Comparison of ENCODE assay signal across 9 mouse cellular contexts in the genomic region with DNA sequence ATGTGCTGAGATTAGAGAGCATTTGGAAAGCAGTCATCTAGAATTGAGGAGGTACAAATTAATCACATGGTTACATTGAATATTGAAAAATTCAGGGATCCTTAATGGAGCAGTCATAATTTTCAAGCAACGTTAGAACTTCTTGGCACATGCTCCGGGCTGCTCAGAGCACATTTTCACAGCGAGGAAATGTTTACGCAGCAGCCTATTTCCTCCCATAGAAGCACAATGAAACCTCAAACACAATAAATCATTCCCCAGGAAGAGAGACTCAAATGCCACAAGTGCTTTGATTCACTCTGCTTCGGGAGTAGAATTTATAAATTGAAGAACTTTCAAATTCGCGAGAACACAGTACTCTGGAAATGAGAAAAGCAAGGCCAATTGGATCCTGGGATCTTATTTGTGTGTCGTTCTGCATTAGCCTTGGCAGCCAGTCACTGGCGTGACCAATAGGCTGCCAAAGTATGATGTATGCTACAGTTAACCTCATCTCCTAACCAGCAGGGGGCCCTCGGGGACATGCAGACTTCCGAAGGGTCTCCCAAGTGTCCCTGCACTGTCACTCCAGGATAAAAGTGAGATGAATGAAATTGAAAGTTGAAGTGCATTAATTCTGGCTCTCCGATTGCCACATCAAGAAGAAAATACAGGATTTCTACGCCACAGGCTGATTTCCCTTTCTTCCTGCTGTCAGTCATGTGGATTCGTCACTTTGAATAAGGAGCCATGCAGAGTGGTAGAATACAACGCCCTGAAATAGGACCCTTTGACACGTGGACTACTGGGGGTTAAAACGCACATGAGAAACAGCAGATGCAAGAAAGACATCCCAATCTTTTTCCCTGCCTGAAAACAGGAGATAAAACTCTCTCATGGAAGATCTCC.
DNase-seq lines count a peak whose midpoint lies in the region; ATAC-seq and TF ChIP-seq lines count a peak whose summit lies in the region.
"Had no signal": no experiment of that assay in that cellular context is flagged by ENCODE, and none has a peak within 500 bp of the region (broad histone marks: within the 10 kb centered on the region; RNA-seq: fewer than 3 reads in every experiment).

No protein-coding gene starts in this region.

- H3K27me3 ChIP-seq in cerebellum, adult 2 months (ENCODE audit: control insufficient read depth, insufficient read depth, low read length), result no peaks in the 10 kb centered on the region
- H3K27me3 ChIP-seq in forebrain, postnatal 0 days (ENCODE audit: insufficient read depth, low read length), result no peaks in the 10 kb centered on the region
- no peaks in the 10 kb centered on the region for H3K27me3 ChIP-seq in hindbrain, embryonic 10.5 days (ENCODE audit: insufficient read depth, poor library complexity, severe bottlenecking)

- H3K4me3 ChIP-seq in cerebellum, adult 2 months (replicated peaks; ENCODE audit: insufficient read depth, low read depth, low read length), result peak overlapping the region; percentile 64
- H3K4me3 ChIP-seq in forebrain, postnatal 0 days (ENCODE audit: low read depth, low read length), result peak overlapping the region; percentile 24
- peak overlapping the region; percentile 33 for H3K4me3 ChIP-seq in hindbrain, embryonic 10.5 days

- H3K36me3 ChIP-seq in forebrain, postnatal 0 days (ENCODE audit: insufficient read depth), result no peaks in the 10 kb centered on the region
- no peaks in the 10 kb centered on the region for H3K36me3 ChIP-seq in hindbrain, embryonic 10.5 days
- H3K36me3 ChIP-seq: G1E had no signal

- DNase-seq in Muller cell, postnatal 12 days (ENCODE audit: inconsistent ontology term), result peak; percentile 78
- DNase-seq in cerebellum, adult 2 months, result peak; percentile 44 to 69
- DNase-seq in forebrain, postnatal 0 days, result peak; percentile 82
- DNase-seq in hindbrain, embryonic 10.5 days (ENCODE audit: low spot score), result peak; percentile 72
- DNase-seq in layer of hippocampus, adult 9-10 months (ENCODE audit: low spot score), result peak; percentile 60
- DNase-seq in lung, adult 18-20 months, result peak; percentile 13 to 27
- no peak for DNase-seq in c-Kit-positive CD71-positive TER-119-positive erythroid progenitor cells, embryonic 14.5 days (ENCODE audit: low spot score)

- TF ChIP-seq CTCF in cerebellum, adult 2 months (IDR thresholded peaks at IDR 0.05; ENCODE audit: borderline replicate concordance, insufficient read depth, low read depth, low read length), result no peak; the same call in 1 of the 2 replicates
- TF ChIP-seq CTCF in forebrain, postnatal 0 days (IDR thresholded peaks at IDR 0.05; ENCODE audit: low read depth), result peak; percentile 72

- no peaks in the 10 kb centered on the region for H3K4me1 ChIP-seq in cerebellum, adult 2 months (ENCODE audit: control insufficient read depth, insufficient read depth, low read length)
- H3K4me1 ChIP-seq in forebrain, postnatal 0 days (ENCODE audit: insufficient read depth), result no peaks in the 10 kb centered on the region
- H3K4me1 ChIP-seq in hindbrain, embryonic 10.5 days (replicated peaks), result peaks cover 8% of the 10 kb centered on the region; the same call in 1 of the 2 replicates

- H3K4me2 ChIP-seq in forebrain, postnatal 0 days (ENCODE audit: low read depth), result peak overlapping the region; percentile 44

- no peak for TF ChIP-seq POLR2A in cerebellum, adult 2 months (IDR thresholded peaks at IDR 0.05; ENCODE audit: borderline replicate concordance, insufficient read depth, low read length)

- WGBS in cerebellum, adult 2 months, result 1% methylated on average over 17 of the region's 17 CpGs
- 7% methylated on average over 17 of the region's 17 CpGs for WGBS in forebrain, postnatal 0 days
- 35% methylated on average over 17 of the region's 17 CpGs for WGBS in hindbrain, embryonic 10.5 days

- H3K27ac ChIP-seq in cerebellum, adult 2 months (ENCODE audit: insufficient read depth, low read length), result no peak overlapping the region
- no peak overlapping the region for H3K27ac ChIP-seq in forebrain, postnatal 0 days (ENCODE audit: low read depth, low read length)
- no peak overlapping the region; the same call in 1 of the 2 replicates for H3K27ac ChIP-seq in hindbrain, embryonic 10.5 days

- ATAC-seq in forebrain, postnatal 0 days, result peak; percentile 96
- peak; percentile 39; the same call in 1 of the 2 replicates for ATAC-seq in neutrophil, adult 5-6 weeks (ENCODE audit: extremely low read depth, insufficient number of reproducible peaks, low FRiP score, poor library complexity, severe bottlenecking)

- no peak overlapping the region for H3K9ac ChIP-seq in forebrain, postnatal 0 days

- no peaks in the 10 kb centered on the region for H3K9me3 ChIP-seq in forebrain, postnatal 0 days (ENCODE audit: low read length)
- H3K9me3 ChIP-seq in hindbrain, embryonic 10.5 days, result no peaks in the 10 kb centered on the region
- H3K9me3 ChIP-seq: G1E had no signal
